In the genomic region with DNA sequence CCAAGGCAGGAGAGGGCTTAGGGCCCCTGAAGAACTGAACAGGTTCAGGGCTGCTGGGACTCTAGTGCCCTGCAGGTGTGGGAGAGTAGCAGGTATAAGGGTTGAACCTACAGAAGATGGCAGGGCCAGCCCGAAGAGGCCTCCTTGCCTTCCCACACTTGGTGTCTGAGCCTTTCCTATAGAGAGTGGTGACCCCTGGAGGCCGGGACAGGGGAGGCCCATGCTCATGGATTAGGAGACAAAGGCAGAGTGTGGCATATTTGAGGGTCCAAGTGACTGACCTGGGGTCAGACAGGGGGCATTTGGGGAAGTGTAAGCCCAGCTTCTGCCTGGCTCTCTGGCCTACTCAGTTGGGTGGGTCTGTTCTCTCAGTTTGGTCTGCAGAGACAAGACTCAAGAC, we compare ENCODE assay signal across 16 mouse cellular contexts. TPM values are rescaled to one million over a fixed set of nuclear protein-coding genes. Genes with fewer than 3 reads are reported as not detected.
DNase-seq lines count a peak whose midpoint lies in the region; ATAC-seq and TF ChIP-seq lines count a peak whose summit lies in the region.
"Had no signal": no experiment of that assay in that cellular context is flagged by ENCODE, and none has a peak within 500 bp of the region (broad histone marks: within the 10 kb centered on the region; RNA-seq: fewer than 3 reads in every experiment).

No protein-coding gene starts in this region.

- no peak overlapping the region for H3K4me3 ChIP-seq in forebrain, embryonic 15.5 days
- no peak overlapping the region for H3K4me3 ChIP-seq in forebrain, embryonic 13.5 days
- H3K4me3 ChIP-seq in liver, adult 2 months (ENCODE audit: insufficient read depth, low read depth, low read length) = no peak overlapping the region
- no peak overlapping the region for H3K4me3 ChIP-seq in liver, embryonic 11.5 days (ENCODE audit: low read depth, low read length)
- H3K4me3 ChIP-seq: embryonic facial prominence, embryonic 15.5 days; heart, embryonic 13.5 days; megakaryocyte, embryonic 14.5 days had no signal

- no peak for TF ChIP-seq POLR2A in liver, adult 2 months (IDR thresholded peaks at IDR 0.05; ENCODE audit: extremely low read depth, insufficient read depth, low read length)

- H3K4me2 ChIP-seq in forebrain, embryonic 15.5 days (replicated peaks) = no peak overlapping the region
- H3K4me2 ChIP-seq in forebrain, embryonic 13.5 days = no peak overlapping the region
- H3K4me2 ChIP-seq in liver, embryonic 11.5 days = no peak overlapping the region
- H3K4me2 ChIP-seq: embryonic facial prominence, embryonic 15.5 days; heart, embryonic 13.5 days had no signal

- ATAC-seq in forebrain, embryonic 15.5 days (replicated peaks) = 0 out of 2 replicates have a peak, but pooled peaks have one; percentile 30
- no peak for ATAC-seq in forebrain, embryonic 13.5 days
- ATAC-seq in liver, embryonic 11.5 days (replicated peaks; ENCODE audit: low FRiP score) = no peak

- H3K27ac ChIP-seq in forebrain, embryonic 15.5 days (replicated peaks) = no peak overlapping the region
- no peak overlapping the region for H3K27ac ChIP-seq in forebrain, embryonic 13.5 days
- no peak overlapping the region for H3K27ac ChIP-seq in liver, adult 2 months (replicated peaks; ENCODE audit: insufficient read depth, low read depth, low read length)
- H3K27ac ChIP-seq in liver, embryonic 11.5 days (ENCODE audit: low read depth, low read length) = no peak overlapping the region
- H3K27ac ChIP-seq: embryonic facial prominence, embryonic 15.5 days; heart, embryonic 13.5 days had no signal

- TF ChIP-seq CTCF in liver, adult 2 months (IDR thresholded peaks at IDR 0.05; ENCODE audit: low read depth, low read length) = peak; percentile 20; the same call in 1 of the 2 replicates

- H3K4me1 ChIP-seq in forebrain, embryonic 15.5 days = 0 out of 2 replicates have a peak, but pooled peaks cover 4% of the 10 kb centered on the region
- peaks cover 28% of the 10 kb centered on the region for H3K4me1 ChIP-seq in forebrain, embryonic 13.5 days
- no peaks in the 10 kb centered on the region for H3K4me1 ChIP-seq in liver, adult 2 months (ENCODE audit: control insufficient read depth, insufficient read depth, low read length)
- no peaks in the 10 kb centered on the region for H3K4me1 ChIP-seq in liver, embryonic 11.5 days (replicated peaks; ENCODE audit: control insufficient read depth, insufficient read depth, low read length)
- H3K4me1 ChIP-seq: embryonic facial prominence, embryonic 15.5 days; heart, embryonic 13.5 days; megakaryocyte, embryonic 14.5 days had no signal

- H3K9ac ChIP-seq in forebrain, embryonic 15.5 days (replicated peaks) = no peak overlapping the region
- no peak overlapping the region for H3K9ac ChIP-seq in forebrain, embryonic 13.5 days
- H3K9ac ChIP-seq in liver, adult 2 months (ENCODE audit: low read depth, low read length) = no peak overlapping the region
- H3K9ac ChIP-seq in liver, embryonic 11.5 days (ENCODE audit: low read depth, low read length) = no peak overlapping the region
- H3K9ac ChIP-seq: embryonic facial prominence, embryonic 15.5 days; heart, embryonic 13.5 days had no signal

- DNase-seq in liver, adult 2 months (ENCODE audit: extremely low read depth, low read depth, low spot score) = no peak
- DNase-seq in liver, embryonic 11.5 days (ENCODE audit: low spot score) = no peak
- DNase-seq in NIH3T3 (ENCODE audit: low read depth) = peak; percentile 39
- peak; percentile 21 for DNase-seq in induced T-regulatory cell, adult 2 months (ENCODE audit: low read depth)
- no peak for DNase-seq in spleen, postnatal 14 days (ENCODE audit: low spot score in 2 of 2)
- DNase-seq in right cerebral cortex, postnatal 4 days = no peak
- DNase-seq: B cell, adult 2 months; cerebellum, postnatal 14 days; layer of hippocampus, adult 9-11 months; right cerebral cortex, postnatal 25 days had no signal

- 46% methylated on average over 2 of the region's 2 CpGs for WGBS in forebrain, embryonic 15.5 days
- 39% methylated on average over 2 of the region's 2 CpGs for WGBS in forebrain, embryonic 13.5 days
- WGBS in liver, adult 2 months = 68% methylated on average over 2 of the region's 2 CpGs
- 48% methylated on average over 2 of the region's 2 CpGs for WGBS in liver, embryonic 11.5 days

- H3K79me2 ChIP-seq in liver, adult 2 months (ENCODE audit: control insufficient read depth, insufficient read depth, low read length) = no peaks in the 10 kb centered on the region

- H3K36me3 ChIP-seq in forebrain, embryonic 15.5 days = no peaks in the 10 kb centered on the region
- H3K36me3 ChIP-seq in forebrain, embryonic 13.5 days (ENCODE audit: poor library complexity, severe bottlenecking) = peaks cover 19% of the 10 kb centered on the region; the same call in 1 of the 2 replicates
- no peaks in the 10 kb centered on the region for H3K36me3 ChIP-seq in liver, adult 2 months (ENCODE audit: control insufficient read depth, insufficient read depth, low read length)
- H3K36me3 ChIP-seq in liver, embryonic 11.5 days (ENCODE audit: control insufficient read depth, insufficient read depth, low read length) = no peaks in the 10 kb centered on the region
- H3K36me3 ChIP-seq: embryonic facial prominence, embryonic 15.5 days; heart, embryonic 13.5 days had no signal

- no peaks in the 10 kb centered on the region for H3K27me3 ChIP-seq in forebrain, embryonic 15.5 days
- no peaks in the 10 kb centered on the region for H3K27me3 ChIP-seq in forebrain, embryonic 13.5 days
- H3K27me3 ChIP-seq in liver, adult 2 months (ENCODE audit: control insufficient read depth, insufficient read depth, low read length) = no peaks in the 10 kb centered on the region
- no peaks in the 10 kb centered on the region; the same call in 1 of the 2 replicates for H3K27me3 ChIP-seq in liver, embryonic 11.5 days (replicated peaks; ENCODE audit: control insufficient read depth, insufficient read depth, low read length)
- H3K27me3 ChIP-seq: embryonic facial prominence, embryonic 15.5 days had no signal

- no peaks in the 10 kb centered on the region for H3K9me3 ChIP-seq in forebrain, embryonic 15.5 days
- no peaks in the 10 kb centered on the region for H3K9me3 ChIP-seq in forebrain, embryonic 13.5 days (replicated peaks)
- no peaks in the 10 kb centered on the region for H3K9me3 ChIP-seq in liver, embryonic 11.5 days (ENCODE audit: control insufficient read depth, low read length)
- H3K9me3 ChIP-seq: embryonic facial prominence, embryonic 15.5 days; heart, embryonic 13.5 days; megakaryocyte, embryonic 14.5 days had no signal

RNA-seq across cellular contexts. Expression of gene Rab6b, which starts 8.6 kb away (rescaled TPM):
- polyA plus RNA-seq in forebrain, embryonic 15.5 days (2015; fragmentation: Nextera tagmentation; extraction: Ambion mirVana) = 62.3 and 63.3 TPM in 2 replicates
- polyA plus RNA-seq in forebrain, embryonic 13.5 days (2015; fragmentation: Nextera tagmentation; extraction: Ambion mirVana) = 38.5 TPM in 2 replicates
- 0.37 and 0.74 TPM in 2 replicates for total RNA-seq in liver, adult 2 months (2014; rRNA removed)
- 0.02 and 0.25 TPM in 2 replicates for polyA plus RNA-seq in liver, adult 2 months (2012; rRNA removed)
- 0.44 and 0.45 TPM in 2 replicates for polyA plus RNA-seq in liver, embryonic 11.5 days (2014; fragmentation: Nextera tagmentation; extraction: Ambion mirVana)
- total RNA-seq: MEL had no signal

Comparison
In these comparisons a context has a peak if more than half of its experiments do, and no peak if none do; other contexts are left out.
1. DNase-seq: peak in NIH3T3 (single experiment) and induced T-regulatory cell, adult 2 months (single experiment); none in liver, adult 2 months (single experiment), liver, embryonic 11.5 days (single experiment), spleen, postnatal 14 days (0 of 2) and right cerebral cortex, postnatal 4 days (single experiment).
2. RNA of gene Rab6b, which starts 8.6 kb away (polyA plus RNA-seq): 62.3 to 63.3 TPM in forebrain, embryonic 15.5 days and 38.5 TPM in forebrain, embryonic 13.5 days; 0.44 to 0.45 TPM in liver, embryonic 11.5 days and 0.02 to 0.25 TPM in liver, adult 2 months; every median in the first group is over 10 times any median in the second.